ENCODE assay signal across 18 mouse cellular contexts in the genomic region with DNA sequence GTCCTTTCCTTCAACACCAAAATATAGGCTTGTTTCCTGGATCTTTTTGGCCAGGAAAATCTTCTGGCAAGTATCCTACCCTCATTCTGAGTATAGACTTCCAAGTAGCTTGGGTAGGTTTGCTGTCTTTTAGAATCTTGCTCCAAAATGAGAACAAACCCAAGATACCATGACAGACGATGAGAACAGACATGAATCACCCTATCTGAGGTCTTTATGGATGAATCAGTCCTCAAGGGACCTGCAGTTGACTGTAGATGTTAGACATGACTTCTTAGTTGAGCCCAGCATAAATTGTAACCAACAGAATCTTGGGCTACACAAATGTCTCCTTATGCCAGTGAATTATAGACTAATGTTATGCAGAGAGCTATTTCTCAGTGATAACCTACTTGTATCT.
"Had no signal": no experiment of that assay in that cellular context is flagged by ENCODE, and none has a peak within 500 bp of the region (broad histone marks: within the 10 kb centered on the region; RNA-seq: fewer than 3 reads in every experiment).

No protein-coding gene starts in this region.

- H3K4me2 ChIP-seq: lung, embryonic 15.5 days; midbrain, embryonic 11.5 days; neural tube, embryonic 12.5 days; stomach, embryonic 15.5 days had no signal

- H3K9ac ChIP-seq: liver, postnatal 0 days; lung, embryonic 15.5 days; neural tube, embryonic 12.5 days; stomach, embryonic 15.5 days had no signal

- H3K4me3 ChIP-seq: lung, embryonic 15.5 days; megakaryocyte, embryonic 14.5 days; neural tube, embryonic 12.5 days; stomach, embryonic 15.5 days had no signal

- ATAC-seq: liver, postnatal 0 days; lung, postnatal 0 days; midbrain, embryonic 16.5 days had no signal

- H3K27me3 ChIP-seq: megakaryocyte, embryonic 14.5 days; neural tube, embryonic 12.5 days; stomach, embryonic 15.5 days had no signal

- H3K36me3 ChIP-seq: lung, embryonic 15.5 days; neural tube, embryonic 12.5 days; stomach, embryonic 15.5 days had no signal

- DNase-seq: liver, postnatal 0 days; lung, adult 2 months; lung, postnatal 14 days; lung, postnatal 36 days; midbrain, embryonic 14.5 days; right cerebral cortex, postnatal 14 days; thymus, adult 2 months; thymus, postnatal 25 days; thymus, postnatal 4 days had no signal

- H3K4me1 ChIP-seq: megakaryocyte, embryonic 14.5 days; neural tube, embryonic 12.5 days; stomach, embryonic 15.5 days had no signal

- H3K27ac ChIP-seq: lung, embryonic 15.5 days; macrophage; neural tube, embryonic 12.5 days; stomach, embryonic 15.5 days; stomach, postnatal 0 days had no signal

- H3K9me3 ChIP-seq: lung, embryonic 15.5 days; neural tube, embryonic 12.5 days; stomach, embryonic 15.5 days had no signal
